In the genomic region with DNA sequence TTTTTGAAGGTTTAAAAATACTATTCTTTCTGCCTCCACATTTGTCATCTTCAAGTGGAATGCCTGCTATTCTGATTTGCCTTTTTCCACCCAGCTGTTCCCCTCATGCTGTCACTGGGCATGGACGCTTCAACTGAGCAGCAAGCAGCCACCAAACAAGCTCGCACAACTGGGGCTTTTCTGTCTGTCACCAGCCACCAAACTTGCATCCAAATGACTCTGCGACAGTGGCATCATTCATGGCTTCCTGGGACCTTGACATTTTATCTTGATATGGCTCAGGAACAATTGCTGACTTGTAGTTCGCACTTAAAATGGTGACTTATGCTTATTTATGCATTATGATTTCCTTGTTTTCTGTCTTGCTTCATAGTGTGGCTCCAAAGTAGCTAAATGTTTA, we compare ENCODE assay signal across 25 mouse cellular contexts. TPM values are rescaled to one million over a fixed set of nuclear protein-coding genes. Genes with fewer than 3 reads are reported as not detected.
A peak's percentile ranks its signal among the peaks of the same experiment; 100 is the strongest.
DNase-seq lines count a peak whose midpoint lies in the region; ATAC-seq and TF ChIP-seq lines count a peak whose summit lies in the region.
"Had no signal": no experiment of that assay in that cellular context is flagged by ENCODE, and none has a peak within 500 bp of the region (broad histone marks: within the 10 kb centered on the region; RNA-seq: fewer than 3 reads in every experiment).

No protein-coding gene starts in this region.

- WGBS in olfactory bulb, adult 2 months: 49% methylated on average over 4 of the region's 4 CpGs
- 81% methylated on average over 4 of the region's 4 CpGs for WGBS in intestine, embryonic 15.5 days

- peaks cover 30% of the 10 kb centered on the region for H3K4me1 ChIP-seq in olfactory bulb, adult 2 months (ENCODE audit: control insufficient read depth, insufficient read depth, low read length)
- H3K4me1 ChIP-seq in intestine, embryonic 15.5 days (replicated peaks): peaks cover 3% of the 10 kb centered on the region

- H3K27me3 ChIP-seq in intestine, embryonic 15.5 days (replicated peaks): no peaks in the 10 kb centered on the region

- no peaks in the 10 kb centered on the region for H3K9me3 ChIP-seq in intestine, embryonic 15.5 days
- H3K9me3 ChIP-seq: G1E; midbrain, embryonic 13.5 days had no signal

- no peak overlapping the region for H3K4me2 ChIP-seq in intestine, embryonic 15.5 days (replicated peaks)
- H3K4me2 ChIP-seq: midbrain, embryonic 13.5 days had no signal

- no peak for TF ChIP-seq POLR2A in olfactory bulb, adult 2 months (IDR thresholded peaks at IDR 0.05; ENCODE audit: insufficient read depth, low read depth, low read length)

- no peak for ATAC-seq in intestine, embryonic 15.5 days
- ATAC-seq: forebrain, embryonic 14.5 days; hindbrain, postnatal 0 days; intestine, embryonic 16.5 days; midbrain, embryonic 13.5 days had no signal

- H3K4me3 ChIP-seq in olfactory bulb, adult 2 months (ENCODE audit: insufficient read depth, low read depth, low read length): no peak overlapping the region
- H3K4me3 ChIP-seq in intestine, embryonic 15.5 days (replicated peaks): no peak overlapping the region
- H3K4me3 ChIP-seq: gastrocnemius, adult 2 months; midbrain, embryonic 13.5 days had no signal

- no peaks in the 10 kb centered on the region for H3K36me3 ChIP-seq in intestine, embryonic 15.5 days
- H3K36me3 ChIP-seq: G1E; midbrain, embryonic 13.5 days had no signal

- no peak for TF ChIP-seq CTCF in olfactory bulb, adult 2 months (IDR thresholded peaks at IDR 0.05; ENCODE audit: insufficient read depth, low read depth, low read length)

- H3K27ac ChIP-seq in olfactory bulb, adult 2 months (ENCODE audit: insufficient read depth, low read depth, low read length): peak overlapping the region; percentile 46
- H3K27ac ChIP-seq in intestine, embryonic 15.5 days: no peak overlapping the region
- H3K27ac ChIP-seq: gastrocnemius, adult 2 months; hindbrain, postnatal 0 days; liver, embryonic 14.5 days; macrophage; midbrain, embryonic 13.5 days had no signal

- peak; percentile 65 for DNase-seq in adrenal gland, adult 2 months
- no peak for DNase-seq in adrenal gland, postnatal 4 days (ENCODE audit: low spot score in 2 of 2)
- peak; percentile 33 for DNase-seq in layer of hippocampus, adult 11-12 months (ENCODE audit: low spot score)
- no peak for DNase-seq in layer of hippocampus, adult 18-20 months (ENCODE audit: low spot score in 2 of 2)
- DNase-seq in adrenal gland, postnatal 10 days: peak; percentile 38
- DNase-seq: cerebellum, adult 2 months; cerebellum, postnatal 14 days; gastrocnemius, adult 2 months; heart, postnatal 14 days; kidney, adult 9 months; kidney, postnatal 10 days; liver; lung, adult 2 months; lung, postnatal 10 days; right cerebral cortex, postnatal 4 days; thymus, postnatal 4 days had no signal

- H3K9ac ChIP-seq in intestine, embryonic 15.5 days: no peak overlapping the region
- H3K9ac ChIP-seq: liver, embryonic 14.5 days; midbrain, embryonic 13.5 days had no signal

RNA-seq across cellular contexts. Expression of a gene that starts 28.9 kb away (rescaled TPM):
- total RNA-seq in adrenal gland, adult 2 months (2021): 10 to 100 TPM; 34.6 to 70.0 TPM
- polyA plus RNA-seq in adrenal gland, adult 2 months (2012; rRNA removed): 5.7 and 8.0 TPM in 2 replicates
- total RNA-seq in adrenal gland, postnatal 4 days (2021): 10 to 100 TPM; 66.2 to 72.6 TPM
- total RNA-seq in layer of hippocampus, adult 18-20 months (2021): 10 to 100 TPM; 24.4 to 25.1 TPM
- 10 to 100 TPM; 50.7 to 54.5 TPM for total RNA-seq in adrenal gland, postnatal 10 days (2021)
- not detected in 2 replicates for polyA plus RNA-seq in olfactory bulb, adult 2 months (2012; ENCODE audit: insufficient read depth, insufficient read length, low replicate concordance, missing spikeins)
- polyA plus RNA-seq in intestine, embryonic 15.5 days (2015; fragmentation: Nextera tagmentation; extraction: Ambion mirVana): 87.7 and 99.4 TPM in 2 replicates

RNA-seq across cellular contexts. Expression of a gene that starts 29.4 kb away (rescaled TPM):
- total RNA-seq in adrenal gland, adult 2 months (2021): 10 to 100 TPM; 14.7 to 44.3 TPM
- polyA plus RNA-seq in adrenal gland, adult 2 months (2012; rRNA removed): 13.5 and 14.8 TPM in 2 replicates
- 10 to 100 TPM; 17.3 to 18.2 TPM for total RNA-seq in adrenal gland, postnatal 4 days (2021)
- total RNA-seq in layer of hippocampus, adult 18-20 months (2021): 1 to 10 TPM; 4.6 to 4.7 TPM
- total RNA-seq in adrenal gland, postnatal 10 days (2021): 10 to 100 TPM in 1 of 2 experiments, 1 to 10 TPM in 1; 9.1 to 11.9 TPM
- polyA plus RNA-seq in olfactory bulb, adult 2 months (2012; ENCODE audit: insufficient read depth, insufficient read length, low replicate concordance, missing spikeins): not detected in 2 replicates
- 2.0 TPM in 2 replicates for polyA plus RNA-seq in intestine, embryonic 15.5 days (2015; fragmentation: Nextera tagmentation; extraction: Ambion mirVana)

Comparison
In these comparisons a context has a peak if more than half of its experiments do, and no peak if none do; other contexts are left out.
1. DNase-seq: peak in adrenal gland, adult 2 months (single experiment), layer of hippocampus, adult 11-12 months (single experiment) and adrenal gland, postnatal 10 days (single experiment); none in adrenal gland, postnatal 4 days (0 of 2) and layer of hippocampus, adult 18-20 months (0 of 2).